Mouse (Mus musculus) kidney, postnatal 0 days (tissue): Measurements from ENCODE around the gene Tekt1. TPM values are rescaled to one million over a fixed set of nuclear protein-coding genes. Genes with fewer than 3 reads are reported as not detected.

Experiments used
- ATAC-seq: fragments of 200-750 bp; cut with Nextera tagmentation; replicated peaks from 2 replicates; pipeline ENCODE4 v1.8.0; 2017; ENCODE audit warnings: low read depth, moderate number of reproducible peaks, moderate TSS enrichment, moderate library complexity; ENCODE audit not compliant: low FRiP score
- DNase-seq: peaks from one replicate; pipeline ENCODE4 v3.0.0-alpha.2; 2016; ENCODE audit warnings: low spot score
- H3K27ac ChIP-seq: fragments of 300-500 bp; sonication (generic); 2 replicates; pipeline ENCODE4 v1.5.1; 2014; ENCODE audit warnings: mild to moderate bottlenecking
- H3K27me3 ChIP-seq: fragments of 300-500 bp; sonication (generic); 2 replicates; pipeline ENCODE4 v1.6.1; 2014; ENCODE audit warnings: low read length, mixed read lengths; ENCODE audit not compliant: insufficient read depth
- H3K36me3 ChIP-seq: fragments of 300-500 bp; sonication (generic); 2 replicates; pipeline ENCODE4 v1.6.1; 2014; ENCODE audit warnings: low read length, mixed read lengths; ENCODE audit not compliant: insufficient read depth
- H3K4me1 ChIP-seq: fragments of 300-500 bp; sonication (generic); replicated peaks from 2 replicates; pipeline ENCODE4 v1.6.1; 2014; ENCODE audit warnings: antibody characterized with exemption, low read length, mixed read lengths; ENCODE audit not compliant: insufficient read depth
- H3K4me2 ChIP-seq: fragments of 300-500 bp; sonication (generic); 2 replicates; pipeline ENCODE4 v1.6.1; 2014; ENCODE audit warnings: mild to moderate bottlenecking, low read length, moderate library complexity, mixed read lengths
- H3K4me3 ChIP-seq: fragments of 300-500 bp; sonication (generic); replicated peaks from 2 replicates; pipeline ENCODE4 v1.5.1; 2014; ENCODE audit warnings: low read depth, low read length
- H3K9ac ChIP-seq: fragments of 300-500 bp; sonication (generic); 2 replicates; pipeline ENCODE4 v1.6.1; 2014; ENCODE audit warnings: low read depth, low read length
- H3K9me3 ChIP-seq: fragments of 300-500 bp; sonication (generic); replicated peaks from 2 replicates; pipeline ENCODE4 v1.6.1; 2016; ENCODE audit warnings: low read length, inconsistent platforms, mixed read lengths
- CTCF ChIP-seq: IDR thresholded peaks from 2 replicates; pipeline ENCODE4 v1.5.1; 2016; ENCODE audit warnings: antibody characterized with exemption, low read depth, mild to moderate bottlenecking, moderate library complexity
- WGBS: fragments of 180-500 bp; shearing (Covaris S2); extraction: QIAGEN DNeasy Blood & Tissue Kit; methylation state at CpG from one replicate; pipeline ENCODE4 v1.1.7; 2014; 5-methylcytosine and 5-hydroxymethylcytosine counted together
- polyA plus RNA-seq: library from polyadenylated mRNA; unstranded; fragments of >200 nt; fragmentation: Nextera tagmentation; extraction: Ambion mirVana; gene quantifications from 2 replicates; pipeline ENCODE4 v1.2.1, GENCODE M21; 2015

Gene Tekt1
- polyA plus RNA-seq, 1 experiment from 2014 or later = 5.1 TPM

- DNase-seq = no peak
- H3K9ac ChIP-seq = no peak overlapping the region
- no peaks in the 10 kb centered on the region; the same call in 1 of the 2 replicates for H3K4me1 ChIP-seq
- peak overlapping the region; percentile 52; the same call in 1 of the 2 replicates for H3K27ac ChIP-seq
- no peak for TF ChIP-seq CTCF
- H3K4me2 ChIP-seq = no peak overlapping the region
- WGBS = 48% methylated on average over 2 of the region's 2 CpGs
- H3K27me3 ChIP-seq = no peaks in the 10 kb centered on the region
- ATAC-seq = no peak
- no peak overlapping the region for H3K4me3 ChIP-seq
- no peaks in the 10 kb centered on the region for H3K9me3 ChIP-seq
- peaks cover 19% of the 10 kb centered on the region for H3K36me3 ChIP-seq
Measured at GRCm38 (mm10) chr11:72394694-72395093, 32.5 kb upstream of the Tekt1 start.

DNA sequence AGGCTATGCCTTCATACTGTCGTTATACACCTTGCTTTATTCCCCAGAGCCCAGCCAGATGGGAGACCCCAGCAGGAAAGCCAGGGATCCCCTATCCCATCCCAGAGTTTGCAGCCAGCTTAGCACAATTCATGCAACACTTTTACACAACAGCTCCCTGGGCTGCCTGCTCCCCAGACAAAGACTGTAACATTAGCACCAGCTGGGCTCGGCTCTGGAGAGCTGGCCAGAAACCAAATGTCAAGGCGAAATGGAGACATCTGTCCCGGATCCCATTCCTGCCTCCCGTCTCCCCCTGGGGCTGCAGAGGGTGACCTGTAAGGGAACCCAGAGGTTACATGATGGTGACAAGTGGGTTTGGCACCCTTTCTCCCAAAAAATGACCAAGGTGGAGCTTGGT is 31.4 kb upstream of the Tekt1 start:
- H3K27me3 ChIP-seq = no peaks in the 10 kb centered on the region
- H3K4me3 ChIP-seq = no peak overlapping the region
- H3K4me2 ChIP-seq = no peak overlapping the region
- no peaks in the 10 kb centered on the region for H3K9me3 ChIP-seq
- DNase-seq (peak; percentile 59), ATAC-seq (no peak)
- no peak overlapping the region for H3K27ac ChIP-seq
- 23% methylated on average over 5 of the region's 5 CpGs for WGBS
- H3K4me1 ChIP-seq = no peaks in the 10 kb centered on the region
- H3K9ac ChIP-seq = no peak overlapping the region
- no peak for TF ChIP-seq CTCF
- H3K36me3 ChIP-seq = peaks cover 8% of the 10 kb centered on the region; the same call in 1 of the 2 replicates

DNA sequence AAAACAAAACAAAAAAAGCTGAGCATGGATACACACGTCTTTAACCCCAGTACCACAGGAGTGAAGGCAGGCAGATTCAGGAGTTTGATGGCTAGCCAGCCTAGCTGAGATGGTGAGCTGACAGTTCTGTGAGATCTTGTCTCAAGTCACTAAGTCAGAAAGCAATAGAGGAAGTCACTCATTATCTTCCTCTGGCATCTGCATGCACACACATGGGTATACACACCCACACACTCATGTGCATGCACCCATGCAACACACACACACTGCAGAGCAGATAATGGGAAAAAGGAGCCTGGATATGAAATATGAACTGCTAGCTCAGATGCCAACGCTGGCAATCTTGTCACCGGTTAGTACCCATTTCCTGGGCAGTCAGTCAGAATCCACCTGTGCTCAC is 31.0 kb upstream of the Tekt1 start:
- ATAC-seq = no peak

DNA sequence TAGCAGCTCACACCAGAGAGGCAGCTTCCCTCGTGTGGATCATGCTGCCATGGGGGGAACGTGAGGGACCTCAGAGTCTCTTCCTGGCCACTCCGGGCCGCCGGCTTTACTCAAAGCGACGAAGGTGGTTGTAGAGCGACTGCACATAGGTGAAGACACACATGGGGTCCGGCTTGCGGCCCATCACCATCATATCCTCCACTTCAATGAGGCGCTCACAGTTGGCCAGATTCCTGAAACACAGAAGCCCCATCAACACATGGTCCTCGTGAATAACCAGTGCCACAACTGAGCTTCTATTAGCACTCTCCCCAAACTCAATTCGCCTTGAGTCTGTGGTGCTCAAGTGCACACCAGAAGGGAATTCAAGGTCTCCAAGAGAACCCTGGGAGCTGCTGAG is 28.9 kb upstream of the Tekt1 start:
- TF ChIP-seq CTCF = no peak
- Histone ChIP-seq H3K4me1 (no peaks in the 10 kb centered on the region), H3K9ac (no peak overlapping the region), H3K36me3 (peaks cover 9% of the 10 kb centered on the region; the same call in 1 of the 2 replicates), H3K9me3 (no peaks in the 10 kb centered on the region), H3K4me3 (no peak overlapping the region), H3K27me3 (no peaks in the 10 kb centered on the region), H3K4me2 (no peak overlapping the region), H3K27ac (no peak overlapping the region)
- WGBS = 91% methylated on average over 13 of the region's 13 CpGs
- ATAC-seq (no peak), DNase-seq (no peak)

More for the DNA sequence above, 31.0 kb upstream of the Tekt1 start:
- 72% methylated on average over 3 of the region's 3 CpGs for WGBS
- Histone ChIP-seq H3K4me2 (no peak overlapping the region), H3K4me1 (no peaks in the 10 kb centered on the region), H3K27me3 (no peaks in the 10 kb centered on the region), H3K36me3 (peaks cover 12% of the 10 kb centered on the region; the same call in 1 of the 2 replicates), H3K4me3 (no peak overlapping the region), H3K9ac (no peak overlapping the region), H3K27ac (no peak overlapping the region), H3K9me3 (no peaks in the 10 kb centered on the region)
- DNase-seq = no peak
- no peak for TF ChIP-seq CTCF

- no peak for ATAC-seq
- no peaks in the 10 kb centered on the region for H3K9me3 ChIP-seq
- H3K4me1 ChIP-seq = no peaks in the 10 kb centered on the region
- WGBS = 81% methylated on average over 7 of the region's 7 CpGs
- no peaks in the 10 kb centered on the region for H3K27me3 ChIP-seq
- DNase-seq = no peak
- H3K4me3 ChIP-seq = no peak overlapping the region
- H3K4me2 ChIP-seq = no peak overlapping the region
- 0 out of 2 replicates have a peak, but pooled peaks cover 4% of the 10 kb centered on the region for H3K36me3 ChIP-seq
- H3K9ac ChIP-seq = no peak overlapping the region
- TF ChIP-seq CTCF = no peak
- H3K27ac ChIP-seq = no peak overlapping the region
Measured at GRCm38 (mm10) chr11:72389407-72390142, 27.3 kb upstream of the Tekt1 start.

DNA sequence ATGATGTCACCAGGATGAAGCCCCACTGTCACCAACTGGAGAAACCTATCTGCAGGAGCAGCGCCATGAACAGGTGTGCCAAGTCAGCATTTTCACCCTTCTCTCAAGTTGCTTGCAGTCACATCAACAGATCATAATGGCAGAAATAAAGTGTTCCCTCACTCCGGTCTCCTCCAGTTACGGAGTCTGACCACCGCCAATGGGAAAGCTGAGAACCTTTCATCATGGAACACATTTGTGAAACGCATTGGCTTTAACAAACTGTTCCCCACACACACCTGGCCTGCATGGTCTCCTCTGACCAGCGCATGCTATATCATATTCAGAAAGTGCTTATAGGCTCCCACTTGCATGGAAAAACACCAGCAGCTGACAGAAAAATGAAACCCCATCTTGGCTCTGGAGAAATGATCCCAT is 25.9 kb upstream of the Tekt1 start:
- DNase-seq = no peak

More for the DNA sequence above, 25.9 kb upstream of the Tekt1 start:
- WGBS = 95% methylated on average over 6 of the region's 6 CpGs
- ATAC-seq = no peak
- Histone ChIP-seq H3K4me2 (no peak overlapping the region), H3K9ac (no peak overlapping the region), H3K36me3 (0 out of 2 replicates have a peak, but pooled peaks cover 4% of the 10 kb centered on the region), H3K4me1 (no peaks in the 10 kb centered on the region), H3K4me3 (no peak overlapping the region), H3K27ac (no peak overlapping the region), H3K27me3 (no peaks in the 10 kb centered on the region), H3K9me3 (no peaks in the 10 kb centered on the region)
- no peak for TF ChIP-seq CTCF
